Mouse (Mus musculus) MEL (cell line): ENCODE measurements at regions not wholly inside any gene's neighbourhood (a gene's known extent, or its start where the extent isn't known, plus 50 kb on each side); places are given as distances from the start of the nearest gene placed in this dataset.

Source experiments
- GATA1 ChIP-seq: IDR thresholded peaks from 2 replicates; pipeline ENCODE4 v1.6.1; 2011; ENCODE audit warnings: low read depth, low read length, improper control_type of control experiment
- JUND ChIP-seq: IDR thresholded peaks from 2 replicates; pipeline ENCODE4 v1.6.1; 2011; ENCODE audit warnings: low read depth, mild to moderate bottlenecking, improper control_type of control experiment, low read length
- MAX ChIP-seq: IDR thresholded peaks from 2 replicates; pipeline ENCODE4 v1.6.1; 2011; ENCODE audit warnings: low read length, improper control_type of control experiment
- MAZ ChIP-seq: IDR thresholded peaks from 2 replicates; pipeline ENCODE4 v1.6.1; 2012; ENCODE audit warnings: low read depth, mild to moderate bottlenecking, inconsistent platforms, low read length, improper control_type of control experiment
- POLR2AphosphoS2 ChIP-seq: IDR thresholded peaks from 2 replicates; pipeline ENCODE4 v1.6.1; 2011; ENCODE audit warnings: low read length, improper control_type of control experiment
- USF2 ChIP-seq, 2 experiments: IDR thresholded peaks; 2 replicates each; pipeline ENCODE4 v1.6.1; 2011 to 2012; ENCODE audit warnings: improper control_type of control experiment in 2 of 2, low read length in 2 of 2, borderline replicate concordance in 1 of 2, inconsistent platforms in 1 of 2, low read depth in 1 of 2, mild to moderate bottlenecking in 1 of 2; ENCODE audit not compliant: insufficient read depth in 1 of 2
- ZNF384 ChIP-seq: IDR thresholded peaks from 2 replicates; pipeline ENCODE4 v1.6.1; 2012; ENCODE audit warnings: low read depth, mild to moderate bottlenecking, inconsistent platforms, low read length, improper control_type of control experiment

GRCm38 (mm10) chr1:76392536-76392935 is 846.5 kb downstream of the Slc4a3 start:
- TF ChIP-seq POLR2AphosphoS2 (no peak), MAX (no peak), JUND (no peak), ZNF384 (no peak), USF2 (IDR thresholded peaks at IDR 0.05; ENCODE audit: borderline replicate concordance in 1 of 2, insufficient read depth in 1 of 2, low read depth in 1 of 2, low read length in 2 of 2) (no peak), MAZ (no peak), GATA1 (no peak)
